Mouse (Mus musculus): ENCODE measurements around the gene Gm28308.

Gene Gm28308

DNA sequence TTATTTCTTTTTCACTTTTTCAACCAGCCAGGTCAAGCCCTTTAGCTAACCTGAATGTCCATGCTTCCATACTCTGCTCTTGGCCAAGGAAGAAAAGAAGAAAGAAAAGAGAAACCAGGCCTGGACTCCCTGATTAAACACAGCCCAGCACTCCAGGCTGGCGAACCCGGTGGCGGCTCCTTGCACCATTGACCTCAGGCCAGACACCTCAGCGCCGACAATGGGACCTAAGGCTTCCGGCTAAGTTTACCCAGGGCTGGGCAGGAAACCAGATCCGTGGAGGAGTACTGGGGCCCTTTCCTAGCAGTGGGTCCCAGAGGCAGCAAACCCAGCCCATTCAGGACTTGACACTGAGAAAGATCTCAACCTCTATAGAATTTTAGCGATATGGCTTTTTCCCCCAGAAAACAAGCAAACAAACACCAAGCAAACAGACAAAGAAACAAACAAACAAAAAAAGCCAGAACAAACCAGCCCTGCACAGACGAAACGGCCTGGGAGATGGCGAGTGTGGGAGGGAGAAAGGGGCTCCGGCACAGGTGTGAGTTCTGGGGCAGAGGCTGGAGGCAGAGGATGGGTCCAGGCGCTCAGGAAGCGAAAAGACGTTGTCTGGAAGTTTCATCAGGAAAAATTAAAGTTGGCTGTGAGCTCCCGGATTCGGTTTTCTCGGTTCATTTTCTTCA, 18.9 kb upstream of the Gm28308 start:
- DNase-seq = no peak

- no peak for DNase-seq
Observed at GRCm38 (mm10) chr6:52230516-52231165, 17.5 kb upstream of the Gm28308 start, which contains the start of gene Hoxa9. TSS of gene Hoxa9 (minus strand) at chr6:52231089.

DNA sequence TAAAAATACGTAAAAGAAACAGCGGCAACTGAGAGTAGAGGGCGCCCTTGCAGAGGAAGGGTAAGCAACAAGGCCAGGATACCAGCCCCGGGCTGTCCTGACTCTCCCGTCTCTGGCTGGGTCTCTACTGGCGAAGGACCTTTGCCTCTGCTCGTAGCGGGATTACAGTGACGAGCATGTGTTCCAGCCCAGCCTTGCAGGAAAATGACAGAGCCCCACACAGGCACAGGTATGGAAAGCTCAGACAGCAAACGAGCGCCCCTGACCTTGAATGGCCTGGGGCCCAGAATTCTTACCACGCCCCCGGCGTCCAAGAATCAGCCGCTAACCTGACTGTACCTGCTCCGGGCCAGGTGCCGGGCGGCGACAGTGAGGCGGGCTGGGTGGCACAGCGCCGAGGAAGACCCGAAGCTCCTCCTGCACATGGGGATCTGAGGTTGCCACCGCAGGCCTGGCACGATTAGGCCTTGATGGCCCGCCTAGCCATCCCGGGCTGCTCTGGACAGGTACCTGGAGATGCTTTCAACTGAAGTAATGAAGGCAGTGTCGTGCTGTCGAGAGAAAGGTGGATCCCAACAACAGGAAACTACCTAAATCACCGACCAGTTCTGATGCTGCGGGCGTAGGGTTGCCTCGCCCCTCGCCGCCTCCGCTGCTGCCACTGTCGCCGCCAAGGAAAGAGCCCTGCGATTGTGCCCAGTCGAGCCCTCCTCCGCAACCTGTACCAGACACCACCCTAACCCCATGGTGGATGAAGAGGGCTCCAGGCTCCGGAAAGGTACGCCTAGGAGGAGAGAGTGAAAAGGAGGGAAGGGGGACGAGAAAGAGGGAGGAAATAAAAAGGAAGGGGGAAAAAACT, 16.6 kb upstream of the Gm28308 start:
- no peak for DNase-seq

- DNase-seq = no peak
Observed at GRCm38 (mm10) chr6:52228475-52229465, 15.6 kb upstream of the Gm28308 start.

DNA sequence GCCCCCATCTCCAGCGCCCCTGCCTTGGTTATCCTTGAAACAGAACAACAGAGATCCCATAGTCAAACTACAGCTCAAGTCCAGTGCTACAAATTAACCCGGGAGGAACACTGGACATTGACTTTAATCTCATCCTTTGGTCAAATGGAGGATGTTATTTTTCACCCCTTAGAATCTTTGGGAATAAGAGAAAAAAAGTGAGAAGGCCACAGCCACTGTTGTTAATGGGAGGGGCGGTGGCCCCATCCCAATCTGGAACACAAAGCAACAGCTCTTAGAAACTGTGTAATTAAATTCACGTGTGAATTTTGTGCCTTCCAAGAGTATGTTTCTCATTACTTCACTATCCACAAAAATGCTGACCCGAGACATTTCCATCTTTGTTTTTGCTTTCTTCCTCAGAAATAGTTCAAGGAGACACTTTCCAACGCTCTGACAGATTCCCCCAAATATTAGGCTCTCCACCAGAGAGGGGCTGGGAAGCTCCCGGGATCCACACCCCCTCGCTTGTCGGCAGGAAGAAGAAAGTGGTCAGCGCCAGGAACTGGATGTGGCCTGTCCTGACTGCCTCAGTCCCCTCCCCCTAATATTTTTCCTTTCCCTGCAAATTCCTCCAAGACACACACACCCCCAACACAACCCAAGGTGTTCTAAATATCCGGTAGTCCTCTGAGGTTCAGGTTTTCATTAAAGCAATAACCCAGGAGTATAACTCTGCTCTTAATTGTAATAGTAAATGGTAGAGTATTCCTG, 14.5 kb upstream of the Gm28308 start:
- DNase-seq = no peak

GRCm38 (mm10) chr6:52226569-52227257, 13.6 kb upstream of the Gm28308 start:
- DNase-seq = no peak

GRCm38 (mm10) chr6:52225612-52226568, 12.8 kb upstream of the Gm28308 start:
- DNase-seq = no peak

DNA sequence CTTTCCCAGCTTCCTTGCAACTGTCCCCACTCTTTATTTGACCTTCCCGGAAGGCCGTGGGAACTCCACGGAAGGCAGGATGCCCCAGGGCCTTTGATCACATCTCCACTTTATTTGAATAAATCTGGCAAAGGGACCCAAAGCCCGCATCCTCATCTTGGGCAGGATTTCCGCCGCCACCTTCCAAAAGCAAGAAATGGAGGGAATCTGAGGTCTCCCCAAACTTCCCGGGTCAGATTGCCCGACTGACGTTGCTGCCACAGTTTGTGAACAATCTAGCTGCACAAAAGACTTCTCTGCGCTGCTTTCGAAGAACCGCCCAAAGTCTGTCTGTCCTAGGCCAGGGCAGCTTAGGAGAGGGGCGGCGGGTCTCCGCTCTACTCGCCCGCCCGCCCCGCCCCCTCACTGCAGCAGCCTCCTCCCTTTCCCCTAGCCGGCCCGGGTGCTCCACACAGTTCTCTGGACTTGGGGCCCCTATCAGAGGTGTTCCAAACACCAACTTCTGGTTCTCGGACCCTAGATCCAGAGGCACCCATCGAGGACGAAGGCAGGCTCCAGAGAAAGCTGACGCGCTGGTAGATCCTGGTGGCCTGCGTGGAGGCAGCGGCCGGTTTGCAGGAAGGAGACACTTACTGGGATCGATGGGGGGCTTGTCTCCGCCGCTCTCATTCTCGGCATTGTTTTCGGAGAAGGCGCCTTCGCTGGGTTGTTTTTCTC, 11.9 kb upstream of the Gm28308 start:
- DNase-seq = no peak

DNA sequence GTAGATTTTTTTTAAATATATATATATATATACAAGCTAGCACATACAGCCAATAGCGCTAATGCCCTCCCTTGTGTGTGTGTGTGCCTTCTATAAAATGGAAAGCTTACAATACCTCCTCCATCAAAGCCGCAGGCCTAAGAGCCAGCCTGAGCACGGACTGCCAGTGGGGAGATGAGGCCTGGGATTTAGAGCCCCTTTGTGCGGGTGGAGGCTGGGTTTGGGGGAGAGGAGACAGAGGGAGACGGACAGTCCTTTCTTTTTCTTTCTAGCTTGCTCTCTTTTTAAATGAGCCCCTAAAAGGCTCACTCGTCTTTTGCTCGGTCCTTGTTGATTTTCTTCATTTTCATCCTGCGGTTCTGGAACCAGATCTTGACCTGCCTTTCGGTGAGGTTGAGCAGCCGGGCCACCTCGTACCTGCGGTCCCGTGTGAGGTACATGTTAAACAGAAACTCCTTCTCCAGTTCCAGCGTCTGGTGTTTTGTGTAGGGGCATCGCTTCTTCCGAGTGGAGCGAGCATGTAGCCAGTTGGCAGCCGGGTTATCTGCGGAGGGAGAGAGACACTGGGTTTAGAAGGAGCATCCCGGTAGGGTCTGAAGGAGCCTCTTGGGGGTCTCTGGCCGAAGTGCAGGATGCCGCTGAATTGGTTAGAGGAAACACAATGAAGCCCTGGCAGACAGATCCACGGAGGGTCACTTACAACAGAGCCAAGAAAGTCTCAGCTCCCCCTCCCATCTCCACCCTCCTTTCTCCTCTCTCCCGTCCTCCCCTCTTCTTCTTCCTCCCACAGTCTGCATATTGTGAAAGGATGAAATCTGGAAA, 11.0 kb upstream of the Gm28308 start:
- DNase-seq = no peak

DNA sequence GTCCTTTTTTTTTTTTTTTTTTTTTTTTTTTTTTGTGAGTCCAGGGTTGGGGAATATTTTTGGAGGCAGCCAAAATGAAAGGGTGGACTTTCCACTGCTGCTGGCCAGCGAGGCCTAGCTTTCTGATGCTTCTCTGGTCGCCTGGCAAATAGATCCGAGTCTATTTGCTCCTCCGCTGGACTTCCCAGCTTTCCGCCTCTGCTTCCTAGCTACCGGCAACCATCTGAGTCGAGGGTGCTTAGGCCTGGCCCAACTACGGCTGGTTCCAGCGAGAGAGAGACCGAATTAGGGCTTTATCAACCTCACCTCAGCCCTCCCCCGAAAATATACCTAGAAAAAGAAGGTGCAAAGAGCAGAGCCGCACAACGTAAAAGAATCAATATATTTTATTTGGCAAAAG, 9.6 kb upstream of the Gm28308 start:
- no peak for DNase-seq

DNA sequence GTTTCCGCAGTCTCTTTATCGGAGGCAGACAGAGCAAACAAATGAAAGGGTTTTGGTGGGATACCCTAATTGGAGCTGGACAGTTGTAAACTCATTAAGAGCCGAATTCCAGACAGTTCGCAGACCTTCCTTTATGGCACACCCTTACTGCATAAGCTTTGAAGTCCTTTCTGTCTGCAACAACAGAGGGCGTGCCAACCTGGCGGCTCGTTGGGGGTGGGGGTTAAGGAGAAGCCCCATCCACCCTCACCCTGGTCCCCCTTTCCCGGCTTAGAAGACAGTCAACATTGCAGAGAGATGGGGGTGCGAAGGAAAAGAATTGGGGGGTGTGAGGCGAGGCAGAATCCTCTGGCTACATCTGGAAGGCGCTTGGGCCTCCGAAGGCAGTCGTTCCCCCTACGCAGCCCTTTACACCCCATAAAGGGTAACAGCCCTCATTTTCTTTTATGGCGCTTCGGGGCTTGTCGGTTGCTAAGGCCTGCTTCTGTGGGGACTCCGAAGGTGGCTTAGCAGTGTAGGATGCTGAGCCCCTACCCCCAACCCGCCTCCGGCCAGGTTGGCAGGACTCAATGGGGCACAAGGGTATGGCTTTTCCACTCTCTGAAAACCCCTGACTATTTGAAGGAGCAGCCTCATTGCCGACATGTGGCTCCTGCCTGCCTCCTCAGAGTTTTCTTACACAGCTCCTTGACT, 9.0 kb upstream of the Gm28308 start:
- DNase-seq = no peak

DNA sequence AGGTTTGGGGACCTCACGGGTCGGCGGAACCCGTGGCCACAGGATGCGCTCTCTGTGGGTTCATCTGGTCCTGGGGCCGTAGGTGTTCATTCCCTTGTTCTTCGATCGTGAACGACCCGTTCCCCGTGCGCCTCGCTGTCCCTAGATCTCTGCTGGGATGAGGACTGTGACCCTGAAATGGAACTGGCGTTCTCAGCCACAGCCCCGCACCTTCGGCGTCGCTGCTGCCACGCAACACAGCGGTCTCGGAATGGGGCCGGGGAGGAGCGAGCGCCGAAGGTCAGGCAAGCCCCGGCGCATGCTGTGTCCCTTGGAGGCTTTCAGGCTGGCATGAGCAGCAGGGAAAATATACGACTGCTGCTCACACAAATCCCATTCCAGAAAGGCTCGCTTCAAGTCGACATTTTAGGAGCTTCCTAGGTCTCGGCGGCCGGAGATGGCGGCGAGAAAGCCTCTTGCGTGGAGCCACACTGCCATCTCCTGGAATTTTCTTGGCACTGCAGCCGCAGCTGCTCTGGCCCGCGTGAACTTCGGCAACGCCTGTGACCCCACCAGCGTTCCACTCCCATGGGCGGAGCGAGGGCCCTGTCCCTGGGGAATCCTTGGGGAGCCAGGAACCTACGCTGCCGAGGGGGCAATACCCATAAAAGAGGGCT, 8.3 kb upstream of the Gm28308 start, which contains the start of gene Hoxa7:
TSS of gene Hoxa7 (minus strand) at position 518 of the 656 bp plus-strand sequence.
- peak; percentile 87 for DNase-seq

- DNase-seq = no peak
Observed at GRCm38 (mm10) chr6:52220865-52221310, 7.7 kb upstream of the Gm28308 start.

- no peak for DNase-seq
Observed at GRCm38 (mm10) chr6:52220003-52220864, 7.1 kb upstream of the Gm28308 start.

DNA sequence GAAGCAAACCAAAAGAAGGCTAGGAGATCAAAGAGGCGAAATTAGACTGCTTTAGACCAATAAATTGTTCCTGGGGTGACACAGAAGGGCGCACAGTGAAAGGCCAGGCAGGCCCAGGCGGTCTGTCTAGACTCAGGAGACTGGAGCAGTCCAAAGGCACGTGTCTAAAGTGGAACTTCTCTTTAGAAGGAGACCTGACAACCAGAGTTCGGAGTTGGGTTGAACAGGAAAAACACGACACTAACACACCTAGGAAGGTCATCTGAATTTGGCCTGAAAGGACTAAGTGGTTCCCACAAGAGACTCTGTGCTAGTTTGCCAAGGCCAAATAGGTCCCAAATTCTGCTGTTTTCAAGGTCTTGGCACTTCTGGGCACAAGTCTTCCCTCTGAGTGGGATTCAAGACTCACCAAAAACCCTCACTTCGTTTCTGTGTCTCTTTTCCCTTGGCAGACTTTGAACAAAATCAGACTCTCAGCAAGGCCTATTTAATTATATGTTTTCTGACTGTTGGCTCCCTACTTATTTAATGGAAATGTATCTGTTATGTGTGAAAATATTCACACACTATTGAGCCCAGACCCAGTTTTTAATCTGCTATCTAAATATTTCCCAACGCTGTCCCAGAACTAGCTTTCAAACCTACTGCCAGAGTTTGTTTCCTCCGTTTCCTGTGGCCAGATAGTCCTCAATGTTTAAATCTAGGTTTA, 6.2 kb upstream of the Gm28308 start:
- no peak for DNase-seq
